Mouse (Mus musculus): ENCODE results near the gene Klhl26. TPM values are rescaled to one million over a fixed set of nuclear protein-coding genes. Genes with fewer than 3 reads are reported as not detected.
"Not testable (repeated sequence)": the region's sequence is repeated elsewhere in the genome, so short reads cannot be mapped to it uniquely, and the experiment has no call there.

The Klhl26 gene
- total RNA-seq (2021), result 10 to 100 TPM; 40.3 to 44.2 TPM

GRCm38 (mm10) chr8:70476333-70477268 is at the start of gene Klhl26:
Gene Klhl26, minus strand, starts transcription at chr8:70476968.
- intact Hi-C loops (cut with DNase I), result no loop called here
- peak; percentile 86 to 93 for DNase-seq (ENCODE audit: low spot score in 2 of 2)

- peak; percentile 97 to 98 for DNase-seq (ENCODE audit: low spot score in 2 of 2)
- intact Hi-C loops (cut with DNase I), result no loop called here
Measured at GRCm38 (mm10) chr8:70522592-70523403, 46.0 kb upstream of the Klhl26 start.

GRCm38 (mm10) chr8:70519606-70520005 is 42.8 kb upstream of the Klhl26 start:
- intact Hi-C loops (cut with DNase I), result no loop called here

GRCm38 (mm10) chr8:70519043-70519442 is 42.3 kb upstream of the Klhl26 start:
- DNase-seq (ENCODE audit: low spot score in 2 of 2), result peak in 1 of 2 experiments; percentile 75
- intact Hi-C loops (cut with DNase I), result no loop called here

More at GRCm38 (mm10) chr8:70519606-70520005, 42.8 kb upstream of the Klhl26 start:
- DNase-seq (ENCODE audit: low spot score in 2 of 2), result no peak

- intact Hi-C loops (cut with DNase I), result no loop called here
- DNase-seq (ENCODE audit: low spot score in 2 of 2), result no peak
Measured at GRCm38 (mm10) chr8:70517940-70518643, 41.3 kb upstream of the Klhl26 start.

GRCm38 (mm10) chr8:70513441-70513840 is 36.7 kb upstream of the Klhl26 start:
- intact Hi-C loops (cut with DNase I), result no loop called here
- peak in 1 of 2 experiments; percentile 89 for DNase-seq (ENCODE audit: low spot score in 2 of 2)

- intact Hi-C loops (cut with DNase I), result no loop called here
- no peak for DNase-seq (ENCODE audit: low spot score in 2 of 2)
Measured at GRCm38 (mm10) chr8:70512253-70512903, 35.6 kb upstream of the Klhl26 start.

- DNase-seq (ENCODE audit: low spot score in 2 of 2), result no peak
- intact Hi-C loops (cut with DNase I), result no loop called here
Measured at GRCm38 (mm10) chr8:70511770-70512169, 35.0 kb upstream of the Klhl26 start.

- intact Hi-C loops (cut with DNase I); DNase-seq (ENCODE audit: low spot score in 2 of 2): not testable (repeated sequence)
Measured at GRCm38 (mm10) chr8:70511174-70511573, 34.4 kb upstream of the Klhl26 start.

- intact Hi-C loops (cut with DNase I), result no loop called here
- peak; percentile 98 to 99 for DNase-seq (ENCODE audit: low spot score in 2 of 2)
Measured at GRCm38 (mm10) chr8:70510228-70510915, 33.6 kb upstream of the Klhl26 start, which contains the start of gene Uba52. Gene Uba52, minus strand, starts transcription at chr8:70510801.

GRCm38 (mm10) chr8:70509281-70509952 is 32.6 kb upstream of the Klhl26 start:
- no peak for DNase-seq (ENCODE audit: low spot score in 2 of 2)
- intact Hi-C loops (cut with DNase I), result loop anchor here (5.0 kb wide), 1 partner anchor 157 kb away; the partner anchor contains the start of gene Upf1

- intact Hi-C loops (cut with DNase I), result loop anchor here (5.0 kb wide), 1 partner anchor 155 kb away; the partner anchor contains the start of gene Upf1
- DNase-seq (ENCODE audit: low spot score in 2 of 2), result no peak
Measured at GRCm38 (mm10) chr8:70507027-70507393, 30.2 kb upstream of the Klhl26 start.

- intact Hi-C loops (cut with DNase I), result loop anchor here (5.0 kb wide), 1 partner anchor 154 kb away; the partner anchor contains the start of gene Upf1
- DNase-seq (ENCODE audit: low spot score in 2 of 2), result peak; percentile 94 to 95
Measured at GRCm38 (mm10) chr8:70506328-70507026, 29.7 kb upstream of the Klhl26 start, which contains the start of gene Rex1bd. Gene Rex1bd, minus strand, starts transcription at chr8:70506752.

- intact Hi-C loops (cut with DNase I), result loop anchor here (5.0 kb wide), 1 partner anchor 154 kb away; the partner anchor contains the start of gene Upf1
- no peak for DNase-seq (ENCODE audit: low spot score in 2 of 2)
Measured at GRCm38 (mm10) chr8:70505698-70506327, 29.0 kb upstream of the Klhl26 start.

- intact Hi-C loops (cut with DNase I), result loop anchor here (5.0 kb wide), 1 partner anchor 153 kb away; the partner anchor contains the start of gene Upf1
- DNase-seq (ENCODE audit: low spot score in 2 of 2), result peak; percentile 77 to 87
Measured at GRCm38 (mm10) chr8:70504851-70505250, 28.1 kb upstream of the Klhl26 start.

- intact Hi-C loops (cut with DNase I), result no loop called here
- peak; percentile 47 for DNase-seq (ENCODE audit: low spot score in 2 of 2)
Measured at GRCm38 (mm10) chr8:70504291-70504716, 27.5 kb upstream of the Klhl26 start.

Data from left cerebral cortex, postnatal 25 days (tissue).